Mouse (Mus musculus) intestine, embryonic 16.5 days (tissue): ENCODE results near the gene Zbtb4. TPM values are rescaled to one million over a fixed set of nuclear protein-coding genes. Genes with fewer than 3 reads are reported as not detected.

Experiments used
- ATAC-seq: fragments of 200-750 bp; cut with Nextera tagmentation; 2 replicates; pipeline ENCODE4 v1.8.0; 2017; ENCODE audit warnings: moderate TSS enrichment, moderate library complexity
- H3K27ac ChIP-seq: fragments of 300-500 bp; sonication (generic); 2 replicates; pipeline ENCODE4 v1.5.1; 2014; ENCODE audit warnings: mild to moderate bottlenecking, low read length
- H3K27me3 ChIP-seq: fragments of 300-500 bp; sonication (generic); replicated peaks from 2 replicates; pipeline ENCODE4 v1.6.1; 2014; ENCODE audit warnings: low read length, control low read depth, mixed read lengths; ENCODE audit not compliant: control insufficient read depth, insufficient read depth
- H3K36me3 ChIP-seq: fragments of 300-500 bp; sonication (generic); 2 replicates; pipeline ENCODE4 v1.6.1; 2014; ENCODE audit warnings: low read length, control low read depth; ENCODE audit not compliant: control insufficient read depth, insufficient read depth
- H3K4me1 ChIP-seq: fragments of 300-500 bp; sonication (generic); 2 replicates; pipeline ENCODE4 v1.6.1; 2014; ENCODE audit warnings: low read length, control low read depth, mixed read lengths; ENCODE audit not compliant: control insufficient read depth, insufficient read depth
- H3K4me2 ChIP-seq: fragments of 300-500 bp; sonication (generic); 2 replicates; pipeline ENCODE4 v1.6.1; 2014; ENCODE audit warnings: low read depth, low read length, control low read depth
- H3K4me3 ChIP-seq: fragments of 300-500 bp; sonication (generic); 2 replicates; pipeline ENCODE4 v1.5.1; 2014; ENCODE audit warnings: mild to moderate bottlenecking, low read length
- H3K9ac ChIP-seq: fragments of 300-500 bp; sonication (generic); 2 replicates; pipeline ENCODE4 v1.6.1; 2014; ENCODE audit warnings: low read depth, low read length
- H3K9me3 ChIP-seq: fragments of 300-500 bp; sonication (generic); 2 replicates; pipeline ENCODE4 v1.6.1; 2016; ENCODE audit warnings: low read length, control low read depth; ENCODE audit not compliant: control insufficient read depth
- WGBS: fragments of 180-500 bp; shearing (Covaris S2); extraction: QIAGEN DNeasy Blood & Tissue Kit; methylation state at CpG from one replicate; pipeline ENCODE4 v1.1.7; 2014; 5-methylcytosine and 5-hydroxymethylcytosine counted together
- polyA plus RNA-seq: library from polyadenylated mRNA; unstranded; fragments of >200 nt; fragmentation: Nextera tagmentation; extraction: Ambion mirVana; gene quantifications from 2 replicates; pipeline ENCODE4 v1.2.1, GENCODE M21; 2015

Gene Zbtb4
- polyA plus RNA-seq, 1 experiment from 2014 or later = 2.3 TPM

DNA sequence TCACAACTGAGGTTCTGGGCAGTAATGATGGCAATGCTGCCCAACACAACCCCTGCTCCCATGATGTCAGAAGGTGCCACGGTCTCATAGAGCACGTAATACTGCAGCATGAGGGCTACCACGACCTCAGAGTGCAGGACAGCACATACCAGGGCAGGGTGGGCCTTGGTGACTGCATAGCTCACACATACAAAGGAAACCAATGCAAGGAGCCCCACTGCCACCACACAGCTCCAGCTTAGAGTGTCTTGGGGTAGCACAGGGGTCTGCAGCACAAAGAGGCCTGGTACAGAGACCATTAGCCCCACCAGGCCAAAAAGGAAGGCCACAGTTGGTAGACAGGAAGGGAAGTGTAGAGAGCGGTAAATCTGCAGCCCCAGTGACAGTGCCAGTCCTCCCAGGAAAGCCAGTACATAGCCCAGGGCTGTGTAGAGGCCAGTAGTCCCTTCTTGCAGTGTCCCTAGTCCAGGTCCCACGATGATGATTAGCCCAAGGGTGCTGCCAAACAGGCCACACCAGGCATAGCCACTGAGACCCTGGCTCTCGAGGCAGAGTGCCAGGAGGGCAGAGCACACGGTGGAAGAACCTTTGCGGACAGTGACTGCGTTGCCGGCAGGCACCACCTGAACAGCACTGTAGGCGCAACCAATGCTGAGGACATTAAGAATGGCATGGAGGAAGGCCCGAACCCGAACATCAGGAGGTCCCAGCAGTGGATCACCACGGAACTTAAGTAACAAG, 5.4 kb upstream of the Zbtb4 start:
- H3K4me3 ChIP-seq = no peak overlapping the region
- H3K4me1 ChIP-seq = peaks cover 28% of the 10 kb centered on the region
- 80% methylated on average over 14 of the region's 14 CpGs for WGBS
- H3K27ac ChIP-seq = peak overlapping the region; percentile 98
- H3K36me3 ChIP-seq = no peaks in the 10 kb centered on the region
- no peak for ATAC-seq
- no peaks in the 10 kb centered on the region; the same call in 1 of the 2 replicates for H3K9me3 ChIP-seq
- H3K9ac ChIP-seq = peak overlapping the region; percentile 56
- H3K27me3 ChIP-seq = no peaks in the 10 kb centered on the region
- peak overlapping the region; percentile 74 for H3K4me2 ChIP-seq

- Histone ChIP-seq H3K4me2 (no peak overlapping the region), H3K36me3 (no peaks in the 10 kb centered on the region), H3K9ac (no peak overlapping the region), H3K4me1 (peaks cover 23% of the 10 kb centered on the region), H3K9me3 (no peaks in the 10 kb centered on the region; the same call in 1 of the 2 replicates), H3K4me3 (no peak overlapping the region), H3K27me3 (no peaks in the 10 kb centered on the region), H3K27ac (no peak overlapping the region)
- 92% methylated on average over 7 of the region's 7 CpGs for WGBS
- ATAC-seq = no peak
Measured at GRCm38 (mm10) chr11:69760901-69761200, 4.9 kb upstream of the Zbtb4 start.

DNA sequence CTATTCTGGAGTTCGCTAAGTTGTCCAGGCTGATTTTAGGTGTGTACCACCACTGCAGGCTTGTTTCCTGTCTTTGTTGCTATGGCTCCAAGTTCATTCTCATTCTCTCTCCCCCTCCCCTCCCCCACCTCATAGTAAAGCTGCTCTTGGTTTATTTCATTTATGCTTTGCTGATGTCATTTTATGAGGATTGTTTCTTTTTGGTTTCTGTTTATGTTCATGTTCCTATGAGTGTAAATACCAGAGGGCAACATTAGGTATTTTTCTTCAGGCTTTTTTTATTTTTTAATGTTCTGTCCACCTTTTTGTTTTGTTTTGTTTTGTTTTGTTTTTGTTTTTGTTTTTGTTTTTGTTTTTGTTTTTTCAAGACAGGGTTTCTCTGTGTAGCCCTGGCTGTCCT, 3.8 kb upstream of the Zbtb4 start, which contains the start of gene Slc35g3:
TSS of gene Slc35g3 (minus strand) at position 101 of the 400 bp plus-strand sequence.
- Histone ChIP-seq H3K4me3 (no peak within 1 kb of the TSS), H3K4me1 (peaks cover 22% of the 10 kb centered on the region), H3K9ac (no peak within 1 kb of the TSS), H3K27me3 (no peaks in the 10 kb centered on the region), H3K4me2 (no peak within 1 kb of the TSS), H3K9me3 (no peaks in the 10 kb centered on the region; the same call in 1 of the 2 replicates), H3K27ac (no peak within 1 kb of the TSS), H3K36me3 (no peaks in the 10 kb centered on the region)
- ATAC-seq = no peak
- 73% methylated on average over 1 of the region's 1 CpGs for WGBS

DNA sequence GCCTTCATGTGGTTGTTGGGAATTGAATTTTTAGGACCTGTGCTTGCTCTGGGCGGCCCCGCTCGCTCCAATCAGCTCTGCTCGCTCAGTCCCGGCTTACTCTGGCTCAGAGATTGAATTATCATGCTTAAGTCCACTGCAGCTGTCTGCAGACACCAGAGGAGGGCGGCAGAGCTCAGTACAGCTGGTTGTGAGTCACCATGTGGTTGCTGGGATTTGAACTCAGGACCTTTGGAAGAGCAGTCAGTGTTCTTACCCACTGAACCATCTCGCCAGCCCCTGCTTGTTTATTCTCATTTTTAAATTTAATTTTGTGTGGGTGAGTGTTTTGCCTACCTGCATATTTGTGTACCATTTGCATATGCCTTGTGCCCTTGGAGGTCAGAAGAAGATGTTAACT, 2.2 kb upstream of the Zbtb4 start:
- Histone ChIP-seq H3K9ac (no peak overlapping the region), H3K36me3 (no peaks in the 10 kb centered on the region), H3K4me2 (no peak overlapping the region), H3K27ac (no peak overlapping the region), H3K9me3 (no peaks in the 10 kb centered on the region; the same call in 1 of the 2 replicates), H3K4me1 (peaks cover 25% of the 10 kb centered on the region), H3K27me3 (no peaks in the 10 kb centered on the region), H3K4me3 (no peak overlapping the region)
- WGBS = 75% methylated on average over 7 of the region's 7 CpGs
- no peak for ATAC-seq

- no peaks in the 10 kb centered on the region for H3K27me3 ChIP-seq
- H3K4me1 ChIP-seq = peaks cover 14% of the 10 kb centered on the region
- H3K9ac ChIP-seq = peak overlapping the region; percentile 97
- peak overlapping the region; percentile 91 for H3K27ac ChIP-seq
- peak; percentile 89 for ATAC-seq
- no peaks in the 10 kb centered on the region; the same call in 1 of the 2 replicates for H3K9me3 ChIP-seq
- no peaks in the 10 kb centered on the region for H3K36me3 ChIP-seq
- peak overlapping the region; percentile 78 for H3K4me2 ChIP-seq
- peak overlapping the region; percentile 93 for H3K4me3 ChIP-seq
- WGBS = 0% methylated on average over 36 of the region's 37 CpGs
Measured at GRCm38 (mm10) chr11:69766126-69766609, 456 bp downstream of the Zbtb4 start.

GRCm38 (mm10) chr11:69766872-69767624, 1.3 kb downstream of the Zbtb4 start:
- WGBS = 51% methylated on average over 13 of the region's 13 CpGs
- Histone ChIP-seq H3K9ac (peak overlapping the region; percentile 97; the same call in 1 of the 2 replicates), H3K4me1 (peaks cover 14% of the 10 kb centered on the region), H3K4me3 (peak overlapping the region; percentile 93), H3K27ac (no peak overlapping the region), H3K27me3 (no peaks in the 10 kb centered on the region), H3K36me3 (no peaks in the 10 kb centered on the region), H3K9me3 (no peaks in the 10 kb centered on the region; the same call in 1 of the 2 replicates), H3K4me2 (peak overlapping the region; percentile 78)
- peak; percentile 3; the same call in 1 of the 2 replicates for ATAC-seq

DNA sequence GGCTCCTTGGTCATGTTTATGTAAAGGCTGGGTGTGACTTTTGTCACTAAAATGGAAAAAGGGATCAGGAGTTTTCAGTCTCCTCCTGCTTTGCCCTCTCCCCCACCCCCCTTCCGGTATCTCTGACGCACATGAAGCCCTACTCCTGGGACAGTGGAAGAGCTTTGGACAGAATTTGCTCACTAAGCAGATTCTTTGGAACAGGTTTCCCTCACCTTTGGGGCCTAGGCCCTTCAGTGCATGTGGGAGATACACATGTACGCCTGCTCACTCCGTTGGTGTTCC, 1.9 kb downstream of the Zbtb4 start:
- Histone ChIP-seq H3K4me3 (no peak overlapping the region), H3K9ac (0 out of 2 replicates have a peak overlapping the region, but pooled peaks have one; percentile 97), H3K4me2 (peak overlapping the region; percentile 78), H3K9me3 (no peaks in the 10 kb centered on the region; the same call in 1 of the 2 replicates), H3K27me3 (no peaks in the 10 kb centered on the region), H3K36me3 (no peaks in the 10 kb centered on the region), H3K4me1 (peaks cover 14% of the 10 kb centered on the region), H3K27ac (no peak overlapping the region)
- ATAC-seq = no peak
- WGBS = 51% methylated on average over 4 of the region's 4 CpGs

DNA sequence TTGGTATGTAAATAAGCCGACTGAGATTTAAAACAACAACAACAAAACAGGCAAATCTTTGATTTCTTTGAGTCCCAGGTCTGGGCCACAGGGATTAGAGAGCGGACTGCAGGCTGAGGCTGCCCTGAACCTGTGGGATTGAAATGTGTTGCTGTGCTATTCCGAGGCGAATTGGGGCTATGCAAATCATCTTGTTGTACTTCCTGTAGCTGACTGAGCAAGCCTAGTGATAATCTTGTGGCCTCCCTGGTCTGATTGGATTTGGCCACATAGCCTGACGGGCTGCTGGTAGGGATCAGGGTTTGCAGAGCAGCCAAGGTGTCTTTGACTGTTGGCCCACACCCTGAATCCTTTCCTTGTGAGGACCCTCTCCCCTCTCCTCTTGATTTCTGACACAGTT, 9.2 kb downstream of the Zbtb4 start:
- H3K27me3 ChIP-seq = no peaks in the 10 kb centered on the region
- H3K9ac ChIP-seq = no peak overlapping the region
- H3K27ac ChIP-seq = no peak overlapping the region
- no peak overlapping the region for H3K4me2 ChIP-seq
- no peak for ATAC-seq
- 0 out of 2 replicates have a peak, but pooled peaks cover 2% of the 10 kb centered on the region for H3K36me3 ChIP-seq
- WGBS = 66% methylated on average over 5 of the region's 5 CpGs
- no peaks in the 10 kb centered on the region for H3K9me3 ChIP-seq
- H3K4me3 ChIP-seq = no peak overlapping the region
- no peaks in the 10 kb centered on the region for H3K4me1 ChIP-seq

GRCm38 (mm10) chr11:69775716-69776115, 10.0 kb downstream of the Zbtb4 start:
- H3K27me3 ChIP-seq = no peaks in the 10 kb centered on the region
- H3K9ac ChIP-seq = no peak overlapping the region
- no peak overlapping the region for H3K4me2 ChIP-seq
- no peak overlapping the region for H3K27ac ChIP-seq
- no peaks in the 10 kb centered on the region for H3K4me1 ChIP-seq
- 0 out of 2 replicates have a peak, but pooled peaks cover 2% of the 10 kb centered on the region for H3K36me3 ChIP-seq
- WGBS = 66% methylated on average over 10 of the region's 10 CpGs
- no peaks in the 10 kb centered on the region for H3K9me3 ChIP-seq
- no peak for ATAC-seq
- H3K4me3 ChIP-seq = no peak overlapping the region
